Mouse (Mus musculus) forebrain, embryonic 12.5 days (tissue): ENCODE measurements at regions not wholly inside any gene's neighbourhood (a gene's known extent, or its start where the extent isn't known, plus 50 kb on each side); places are given as distances from the start of the nearest gene placed in this dataset.

Source experiments
- ATAC-seq: fragments of 200-750 bp; cut with Nextera tagmentation; 2 replicates; pipeline ENCODE4 v1.8.0; 2017; ENCODE audit warnings: moderate TSS enrichment; ENCODE audit not compliant: low FRiP score
- H3K27ac ChIP-seq: fragments of 300-500 bp; sonication (generic); 2 replicates; pipeline ENCODE4 v1.5.1; 2016; ENCODE audit warnings: mild to moderate bottlenecking
- H3K27me3 ChIP-seq: fragments of 300-500 bp; sonication (generic); 2 replicates; pipeline ENCODE4 v1.6.1; 2016; ENCODE audit warnings: mild to moderate bottlenecking
- H3K36me3 ChIP-seq: fragments of 300-500 bp; sonication (generic); replicated peaks from 2 replicates; pipeline ENCODE4 v1.6.1; 2016; ENCODE audit warnings: mild to moderate bottlenecking
- H3K4me1 ChIP-seq: fragments of 300-500 bp; sonication (generic); 2 replicates; pipeline ENCODE4 v1.6.1; 2016
- H3K4me2 ChIP-seq: fragments of 300-500 bp; sonication (generic); 2 replicates; pipeline ENCODE4 v1.6.1; 2016; ENCODE audit warnings: mild to moderate bottlenecking, moderate library complexity
- H3K4me3 ChIP-seq: fragments of 300-500 bp; sonication (generic); replicated peaks from 2 replicates; pipeline ENCODE4 v1.5.1; 2016; ENCODE audit warnings: mild to moderate bottlenecking
- H3K9ac ChIP-seq: fragments of 300-500 bp; sonication (generic); 2 replicates; pipeline ENCODE4 v1.6.1; 2016; ENCODE audit warnings: mild to moderate bottlenecking
- H3K9me3 ChIP-seq: fragments of 300-500 bp; sonication (generic); 2 replicates; pipeline ENCODE4 v1.6.1; 2016
- WGBS: fragments of 180-500 bp; shearing (Covaris S2); methylation state at CpG from one replicate; pipeline ENCODE4 v1.1.7; 2016; 5-methylcytosine and 5-hydroxymethylcytosine counted together

GRCm38 (mm10) chr3:19425322-19425721, 203.2 kb downstream of the 1700064H15Rik start:
- ATAC-seq, result no peak
- Histone ChIP-seq H3K4me1 (no peaks in the 10 kb centered on the region), H3K9ac (no peak overlapping the region), H3K4me3 (no peak overlapping the region), H3K27ac (no peak overlapping the region), H3K36me3 (no peaks in the 10 kb centered on the region), H3K4me2 (no peak overlapping the region), H3K27me3 (no peaks in the 10 kb centered on the region), H3K9me3 (no peaks in the 10 kb centered on the region)
- WGBS, result 89% methylated on average over 1 of the region's 1 CpGs

DNA sequence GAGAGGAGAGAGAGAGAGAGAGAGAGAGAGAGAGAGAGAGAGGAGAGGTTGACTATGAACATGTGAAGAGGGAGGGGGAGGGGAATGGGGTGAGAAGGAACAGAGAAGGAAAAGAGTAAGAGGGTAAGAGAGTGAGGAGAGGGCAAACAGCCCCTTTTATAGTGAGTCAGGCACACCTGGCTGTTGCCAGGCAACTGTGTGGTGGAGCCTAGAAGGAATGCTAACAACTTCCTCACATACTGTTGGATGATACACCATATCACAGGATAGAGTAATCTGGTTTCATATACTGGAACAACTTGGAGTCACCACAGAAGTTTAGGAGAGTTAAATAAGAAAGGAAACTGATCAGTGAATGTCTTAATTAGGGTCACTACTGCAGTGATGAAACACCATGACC, 204.1 kb downstream of the 1700064H15Rik start:
- Histone ChIP-seq H3K4me1 (no peaks in the 10 kb centered on the region), H3K4me2 (no peak overlapping the region), H3K27me3 (no peaks in the 10 kb centered on the region), H3K27ac (no peak overlapping the region), H3K9me3 (no peaks in the 10 kb centered on the region), H3K4me3 (no peak overlapping the region), H3K9ac (no peak overlapping the region), H3K36me3 (no peaks in the 10 kb centered on the region)
- ATAC-seq, result no peak

- 87% methylated on average over 1 of the region's 1 CpGs for whole genome bisulfite sequencing
- ATAC-seq, result no peak
- H3K4me3 ChIP-seq, result no peak overlapping the region
- no peak overlapping the region for H3K9ac ChIP-seq
- H3K36me3 ChIP-seq, result no peaks in the 10 kb centered on the region
- no peaks in the 10 kb centered on the region for H3K4me1 ChIP-seq
- no peaks in the 10 kb centered on the region for H3K9me3 ChIP-seq
- no peak overlapping the region for H3K4me2 ChIP-seq
- H3K27ac ChIP-seq, result no peak overlapping the region
- H3K27me3 ChIP-seq, result no peaks in the 10 kb centered on the region
Observed at GRCm38 (mm10) chr3:19421430-19421944, 207.0 kb downstream of the 1700064H15Rik start.

GRCm38 (mm10) chr3:19420912-19421311, 207.6 kb downstream of the 1700064H15Rik start:
- no peaks in the 10 kb centered on the region for H3K9me3 ChIP-seq
- WGBS, result 93% methylated on average over 5 of the region's 5 CpGs

DNA sequence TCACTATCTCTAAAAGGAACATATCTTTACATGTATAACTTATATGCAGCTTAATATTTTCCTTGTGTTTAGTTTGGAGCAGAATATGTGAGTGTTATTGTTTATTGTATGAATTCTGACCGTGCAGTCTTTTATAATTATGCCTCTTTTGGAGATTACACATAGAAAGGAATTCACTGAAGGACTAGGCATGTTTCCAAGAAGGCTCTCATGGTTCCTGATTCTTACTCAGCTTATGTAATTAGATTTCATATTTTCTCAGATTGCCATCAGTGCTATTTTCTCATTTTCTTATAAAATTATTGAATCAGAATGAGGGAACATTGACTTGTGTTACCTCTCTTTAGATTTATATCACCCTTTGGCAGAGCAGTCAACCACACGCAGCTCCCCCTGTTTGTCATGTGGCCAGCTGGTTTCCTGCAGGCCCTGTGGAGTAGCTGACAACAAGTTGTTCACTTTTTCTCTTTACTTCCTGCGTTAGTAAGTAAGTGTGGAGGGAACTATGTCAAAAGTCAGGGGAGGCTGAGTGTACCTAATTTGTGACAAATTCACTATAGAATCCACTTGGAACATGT, 217.4 kb downstream of the 1700064H15Rik start:
- Histone ChIP-seq H3K9ac (no peak overlapping the region), H3K27ac (no peak overlapping the region), H3K4me3 (no peak overlapping the region), H3K36me3 (no peaks in the 10 kb centered on the region), H3K27me3 (no peaks in the 10 kb centered on the region; the same call in 1 of the 2 replicates), H3K4me2 (no peak overlapping the region), H3K9me3 (no peaks in the 10 kb centered on the region), H3K4me1 (peaks cover 7% of the 10 kb centered on the region; the same call in 1 of the 2 replicates)
- WGBS, result 74% methylated on average over 3 of the region's 3 CpGs
- no peak for ATAC-seq

More at GRCm38 (mm10) chr3:19420912-19421311, 207.6 kb downstream of the 1700064H15Rik start:
- Histone ChIP-seq H3K4me1 (no peaks in the 10 kb centered on the region), H3K4me3 (no peak overlapping the region), H3K36me3 (no peaks in the 10 kb centered on the region), H3K27me3 (no peaks in the 10 kb centered on the region), H3K9ac (no peak overlapping the region), H3K4me2 (no peak overlapping the region), H3K27ac (no peak overlapping the region)
- ATAC-seq, result no peak

DNA sequence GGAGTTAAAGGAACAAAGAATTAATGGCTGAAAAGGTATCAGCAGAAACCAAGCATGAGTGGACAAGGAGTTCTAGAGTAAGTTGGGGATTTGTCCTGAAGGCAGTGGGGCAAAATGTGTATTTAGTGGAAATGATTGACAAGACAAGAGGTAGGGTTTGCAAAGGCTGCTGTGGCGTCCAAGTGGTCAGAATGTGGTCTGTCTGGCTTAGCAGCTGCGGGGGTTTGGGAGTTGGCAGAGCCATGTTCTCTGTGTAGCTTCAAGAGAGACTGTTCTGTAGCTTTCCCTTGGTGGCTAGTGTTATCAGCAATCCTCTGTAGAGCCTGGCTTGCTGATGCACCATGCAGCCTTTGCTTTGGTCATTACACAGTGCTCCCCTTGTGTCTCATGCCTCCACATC, 220.2 kb downstream of the 1700064H15Rik start:
- no peaks in the 10 kb centered on the region for H3K9me3 ChIP-seq
- H3K27me3 ChIP-seq, result no peaks in the 10 kb centered on the region; the same call in 1 of the 2 replicates
- no peak overlapping the region for H3K4me2 ChIP-seq
- peaks cover 7% of the 10 kb centered on the region for H3K4me1 ChIP-seq
- no peak for ATAC-seq
- 64% methylated on average over 2 of the region's 2 CpGs for WGBS
- H3K4me3 ChIP-seq, result no peak overlapping the region
- no peak overlapping the region for H3K9ac ChIP-seq
- H3K36me3 ChIP-seq, result no peaks in the 10 kb centered on the region
- no peak overlapping the region for H3K27ac ChIP-seq

DNA sequence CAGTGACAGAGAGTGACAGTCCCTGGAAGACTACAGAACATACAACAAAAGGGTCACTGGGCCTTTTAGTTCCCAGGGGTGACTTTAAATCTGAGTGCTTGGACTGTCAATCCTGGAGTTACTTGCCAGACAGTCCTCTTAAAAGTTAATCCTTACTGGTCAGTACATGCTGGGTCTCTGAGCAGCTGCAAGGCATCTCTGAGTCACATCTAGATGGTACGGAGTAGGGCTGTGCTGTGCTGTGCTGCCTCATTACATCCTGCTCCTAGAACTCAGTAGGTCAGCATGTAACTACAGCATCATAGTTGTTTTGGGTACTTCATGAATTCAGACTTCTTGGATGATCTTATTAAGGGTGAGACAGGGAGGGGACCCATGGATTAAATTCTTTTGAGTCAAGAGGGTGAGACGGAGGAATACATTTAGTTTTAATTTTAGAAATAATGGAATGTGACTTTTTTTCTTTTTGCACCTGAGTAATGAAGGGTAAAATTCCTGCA, 220.8 kb downstream of the 1700064H15Rik start:
- no peak for ATAC-seq

DNA sequence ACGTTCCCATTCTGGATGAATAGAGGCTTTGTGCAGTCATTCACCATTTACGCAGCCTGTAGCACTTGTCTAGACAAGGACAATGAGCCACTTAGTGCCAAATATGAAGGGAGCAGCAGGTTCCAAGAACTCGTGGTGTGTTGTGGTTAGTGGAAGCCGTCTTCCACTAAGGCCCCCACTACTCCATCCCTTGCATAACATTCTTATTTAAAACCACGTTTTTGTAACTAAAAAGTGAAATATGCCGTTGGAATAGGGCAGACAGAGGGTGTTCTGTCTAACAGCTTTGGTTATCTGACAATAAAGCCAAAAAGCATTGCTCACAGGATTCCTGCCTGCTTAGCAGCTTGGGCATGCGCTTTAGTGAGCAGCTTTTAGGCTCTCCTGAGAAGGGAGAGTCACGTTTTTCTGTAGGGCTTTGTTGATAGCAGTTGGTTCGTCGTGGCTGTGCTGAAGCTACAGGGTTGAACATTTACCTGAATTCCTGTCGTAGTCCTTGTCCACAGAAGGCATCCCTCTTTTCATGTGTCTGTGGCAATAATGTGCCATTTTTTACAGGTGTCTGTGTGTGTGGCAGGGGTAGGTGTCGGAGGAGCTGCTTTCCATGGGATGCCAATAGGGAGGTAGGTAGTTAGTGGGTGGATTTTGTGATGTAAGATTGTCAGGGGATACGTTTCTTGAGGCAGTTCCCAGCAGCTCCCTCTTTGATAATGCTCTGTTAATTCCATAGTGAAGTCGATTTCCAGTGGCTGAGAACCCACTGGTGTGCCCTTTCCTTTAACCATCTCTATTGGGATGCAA, 221.9 kb downstream of the 1700064H15Rik start:
- Histone ChIP-seq H3K4me1 (peaks cover 7% of the 10 kb centered on the region), H3K4me3 (no peak overlapping the region), H3K36me3 (no peaks in the 10 kb centered on the region), H3K9me3 (no peaks in the 10 kb centered on the region), H3K9ac (no peak overlapping the region), H3K27ac (peak overlapping the region; percentile 31; the same call in 1 of the 2 replicates), H3K27me3 (no peaks in the 10 kb centered on the region; the same call in 1 of the 2 replicates), H3K4me2 (peak overlapping the region; percentile 33)
- peak; percentile 93 for ATAC-seq
- WGBS, result 21% methylated on average over 14 of the region's 14 CpGs

More for the DNA sequence above, 220.8 kb downstream of the 1700064H15Rik start:
- no peak overlapping the region for H3K27ac ChIP-seq
- WGBS, result 69% methylated on average over 2 of the region's 2 CpGs
- peaks cover 7% of the 10 kb centered on the region for H3K4me1 ChIP-seq
- H3K27me3 ChIP-seq, result no peaks in the 10 kb centered on the region; the same call in 1 of the 2 replicates
- no peak overlapping the region for H3K9ac ChIP-seq
- H3K4me3 ChIP-seq, result no peak overlapping the region
- no peaks in the 10 kb centered on the region for H3K9me3 ChIP-seq
- no peak overlapping the region for H3K4me2 ChIP-seq
- H3K36me3 ChIP-seq, result no peaks in the 10 kb centered on the region

DNA sequence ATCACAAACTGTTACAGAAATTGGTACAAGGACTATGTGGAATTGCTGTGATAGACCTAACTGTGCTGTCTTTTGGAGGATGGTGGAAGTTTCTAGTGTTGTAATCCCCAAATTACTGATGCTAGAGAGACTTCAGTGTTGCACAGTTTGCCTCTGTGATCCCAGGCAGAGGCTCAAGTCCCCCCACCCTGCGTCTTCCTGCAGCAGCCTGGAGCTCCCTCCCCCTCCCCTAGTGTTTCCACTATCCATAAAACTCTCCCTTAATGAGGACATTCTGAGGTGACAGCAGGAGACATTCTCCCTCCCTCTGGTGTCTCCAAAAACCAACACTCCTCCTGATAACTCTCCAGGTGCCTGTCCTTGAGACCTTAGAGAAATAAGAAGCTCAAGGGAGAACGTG, 242.8 kb downstream of the 1700064H15Rik start:
- Histone ChIP-seq H3K36me3 (no peaks in the 10 kb centered on the region), H3K27ac (no peak overlapping the region), H3K4me2 (no peak overlapping the region), H3K27me3 (no peaks in the 10 kb centered on the region), H3K9me3 (no peaks in the 10 kb centered on the region), H3K4me1 (no peaks in the 10 kb centered on the region), H3K9ac (no peak overlapping the region), H3K4me3 (no peak overlapping the region)
- ATAC-seq, result no peak
- 37% methylated on average over 2 of the region's 2 CpGs for WGBS

DNA sequence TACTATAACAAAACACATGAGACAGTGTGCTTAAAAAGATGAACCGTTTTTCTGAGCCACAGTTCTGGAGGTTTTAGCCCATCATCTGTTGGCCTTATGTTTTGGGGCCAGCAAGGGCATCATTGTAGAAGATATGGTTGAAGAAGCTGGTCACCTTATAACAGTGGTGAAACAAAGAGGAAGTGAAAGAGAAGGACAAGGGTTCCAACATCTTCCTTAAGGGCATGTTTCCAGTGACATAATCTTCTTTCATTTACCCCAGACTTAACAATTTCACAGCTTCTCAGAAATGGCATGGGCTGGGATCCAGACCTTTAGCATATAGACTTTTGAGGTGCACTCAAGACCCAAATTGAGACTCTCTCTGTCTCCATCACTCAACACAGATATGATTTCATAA, 259.5 kb downstream of the 1700064H15Rik start:
- 81% methylated on average over 1 of the region's 1 CpGs for WGBS
- Histone ChIP-seq H3K27ac (no peak overlapping the region), H3K4me1 (no peaks in the 10 kb centered on the region), H3K27me3 (no peaks in the 10 kb centered on the region), H3K4me2 (no peak overlapping the region), H3K9ac (no peak overlapping the region), H3K4me3 (no peak overlapping the region), H3K36me3 (no peaks in the 10 kb centered on the region), H3K9me3 (no peaks in the 10 kb centered on the region)
- ATAC-seq, result no peak

GRCm38 (mm10) chr3:19367761-19368160, 260.7 kb downstream of the 1700064H15Rik start:
- Histone ChIP-seq H3K27me3 (no peaks in the 10 kb centered on the region), H3K4me2 (no peak overlapping the region), H3K27ac (no peak overlapping the region), H3K4me3 (no peak overlapping the region), H3K9me3 (no peaks in the 10 kb centered on the region), H3K36me3 (no peaks in the 10 kb centered on the region), H3K9ac (no peak overlapping the region), H3K4me1 (no peaks in the 10 kb centered on the region)
- WGBS, result 76% methylated on average over 2 of the region's 2 CpGs
- no peak for ATAC-seq
